Mouse (Mus musculus) intestine, embryonic 14.5 days (tissue): ENCODE data around the gene Gm20696. TPM values are rescaled to one million over a fixed set of nuclear protein-coding genes. Genes with fewer than 3 reads are reported as not detected.

Experiments
- ATAC-seq: fragments of 200-750 bp; cut with Nextera tagmentation; replicated peaks from 2 replicates; pipeline ENCODE4 v1.8.0; 2017; ENCODE audit warnings: low read depth, moderate number of reproducible peaks, moderate TSS enrichment, moderate library complexity; ENCODE audit not compliant: low FRiP score, low TSS enrichment
- DNase-seq: peaks from one replicate; pipeline ENCODE4 v3.0.0-alpha.2; 2018; ENCODE audit warnings: low spot score
- H3K27ac ChIP-seq: fragments of 300-500 bp; sonication (generic); 2 replicates; pipeline ENCODE4 v1.5.1; 2014; ENCODE audit warnings: low read depth, mild to moderate bottlenecking, control low read depth
- H3K27me3 ChIP-seq: fragments of 300-500 bp; sonication (generic); replicated peaks from 2 replicates; pipeline ENCODE4 v1.6.1; 2014; ENCODE audit warnings: low read length, control low read depth; ENCODE audit not compliant: control insufficient read depth, insufficient read depth
- H3K36me3 ChIP-seq: fragments of 300-500 bp; sonication (generic); 2 replicates; pipeline ENCODE4 v1.6.1; 2014; ENCODE audit warnings: low read length, control low read depth; ENCODE audit not compliant: control insufficient read depth, insufficient read depth
- H3K4me1 ChIP-seq: fragments of 300-500 bp; sonication (generic); replicated peaks from 2 replicates; pipeline ENCODE4 v1.6.1; 2014; ENCODE audit warnings: low read length, control low read depth, mixed read lengths; ENCODE audit not compliant: control insufficient read depth, insufficient read depth
- H3K4me2 ChIP-seq: fragments of 300-500 bp; sonication (generic); 2 replicates; pipeline ENCODE4 v1.6.1; 2014; ENCODE audit warnings: low read length
- H3K4me3 ChIP-seq: fragments of 300-500 bp; sonication (generic); 2 replicates; pipeline ENCODE4 v1.5.1; 2014; ENCODE audit warnings: low read depth, low read length, control low read depth, mixed read lengths
- H3K9ac ChIP-seq: fragments of 300-500 bp; sonication (generic); 2 replicates; pipeline ENCODE4 v1.6.1; 2014; ENCODE audit warnings: mild to moderate bottlenecking, low read length
- H3K9me3 ChIP-seq: fragments of 300-500 bp; sonication (generic); 2 replicates; pipeline ENCODE4 v1.6.1; 2016; ENCODE audit warnings: low read length, control low read depth; ENCODE audit not compliant: control insufficient read depth
- WGBS: fragments of 180-500 bp; shearing (Covaris S2); extraction: QIAGEN DNeasy Blood & Tissue Kit; methylation state at CpG from one replicate; pipeline ENCODE4 v1.1.7; 2014; 5-methylcytosine and 5-hydroxymethylcytosine counted together
- polyA plus RNA-seq: library from polyadenylated mRNA; unstranded; fragments of >200 nt; fragmentation: Nextera tagmentation; extraction: Ambion mirVana; gene quantifications from 2 replicates; pipeline ENCODE4 v1.2.1, GENCODE M21; 2014

Gene Gm20696
- polyA plus RNA-seq, result 5.1 and 6.9 TPM in 2 replicates

DNA sequence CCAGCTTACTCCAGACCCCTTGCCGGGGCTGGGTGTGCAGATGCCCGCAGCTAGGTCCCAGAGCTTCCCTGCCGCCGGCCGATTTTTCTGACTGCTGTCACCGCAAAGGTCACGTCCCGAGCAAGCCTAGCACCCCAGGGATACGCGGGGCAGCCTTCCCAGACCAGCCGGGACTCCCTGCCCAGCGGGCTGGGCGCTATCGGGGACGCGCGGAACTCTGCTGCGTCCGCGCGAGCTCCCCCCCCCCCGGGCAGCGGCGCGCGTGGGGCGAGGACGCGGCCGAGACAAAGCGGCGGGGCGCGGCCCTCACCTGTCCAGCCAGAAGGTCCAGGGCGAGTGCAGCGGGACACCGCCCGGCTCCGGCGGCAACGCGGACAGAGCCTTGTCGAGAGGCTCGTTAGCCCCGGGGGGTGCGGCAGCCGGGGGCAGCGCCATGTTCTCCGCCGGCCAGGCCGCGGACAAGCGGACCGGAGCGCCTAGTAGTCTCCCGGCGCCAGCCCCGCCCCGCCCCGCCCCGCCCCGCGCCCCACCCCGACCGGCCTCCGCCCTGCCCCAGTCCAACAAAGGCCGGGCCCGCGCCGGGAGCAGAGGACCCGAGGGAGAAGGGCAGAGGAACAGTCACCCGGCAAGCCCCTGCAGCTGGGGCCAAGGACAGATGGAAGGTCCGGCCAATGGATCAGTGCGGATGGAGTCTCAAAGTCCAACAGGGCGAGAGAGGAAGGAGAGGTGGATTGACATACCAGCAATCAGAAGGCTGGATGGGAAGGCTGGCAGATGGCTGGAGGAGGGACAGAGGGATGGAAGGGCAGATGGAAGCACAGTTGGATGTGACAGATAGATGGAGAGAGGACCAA, at the start of gene Gm20696, which contains the start of gene Eif4e3:
Gene Gm20696 (minus strand): TSS at position 480 of the 854 bp plus-strand sequence.
Gene Eif4e3 (minus strand): TSS at position 454 of the 854 bp plus-strand sequence.
- Histone ChIP-seq H3K4me1 (peaks cover 8% of the 10 kb centered on the region; the same call in 1 of the 2 replicates), H3K4me2 (peak within 1 kb of the TSS; percentile 89), H3K4me3 (peak within 1 kb of the TSS; percentile 69), H3K27me3 (no peaks in the 10 kb centered on the region), H3K36me3 (no peaks in the 10 kb centered on the region), H3K9ac (peak within 1 kb of the TSS; percentile 76), H3K9me3 (no peaks in the 10 kb centered on the region), H3K27ac (peak within 1 kb of the TSS; percentile 57; the same call in 1 of the 2 replicates)
- ATAC-seq (peak; percentile 85), DNase-seq (peak; percentile 81)
- WGBS, result 0% methylated on average over 63 of the region's 75 CpGs

DNA sequence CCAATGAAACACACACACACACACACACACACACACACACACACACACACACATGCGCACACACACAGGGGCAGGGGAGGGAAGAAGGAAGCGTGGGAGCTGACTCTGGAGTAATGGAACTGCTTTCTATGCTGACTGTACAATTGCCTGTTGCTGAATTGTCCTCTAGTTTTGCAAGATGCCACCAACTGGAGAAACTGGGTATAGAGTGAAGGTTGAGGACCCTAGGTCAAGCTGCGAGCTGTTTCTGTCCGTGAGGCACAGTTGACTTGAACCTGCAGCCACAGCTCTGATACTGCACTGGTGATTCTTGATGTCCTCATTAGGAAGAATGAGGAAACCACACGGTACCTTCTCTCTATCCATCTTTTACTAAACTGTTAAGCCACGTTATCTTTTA, 49.3 kb upstream of the Gm20696 start:
- Histone ChIP-seq H3K27me3 (no peaks in the 10 kb centered on the region), H3K9ac (no peak overlapping the region), H3K9me3 (no peaks in the 10 kb centered on the region), H3K4me1 (no peaks in the 10 kb centered on the region), H3K36me3 (no peaks in the 10 kb centered on the region), H3K4me3 (no peak overlapping the region), H3K4me2 (no peak overlapping the region), H3K27ac (no peak overlapping the region)
- ATAC-seq, result no peak
- 67% methylated on average over 6 of the region's 6 CpGs for WGBS
- no peak for DNase-seq

DNA sequence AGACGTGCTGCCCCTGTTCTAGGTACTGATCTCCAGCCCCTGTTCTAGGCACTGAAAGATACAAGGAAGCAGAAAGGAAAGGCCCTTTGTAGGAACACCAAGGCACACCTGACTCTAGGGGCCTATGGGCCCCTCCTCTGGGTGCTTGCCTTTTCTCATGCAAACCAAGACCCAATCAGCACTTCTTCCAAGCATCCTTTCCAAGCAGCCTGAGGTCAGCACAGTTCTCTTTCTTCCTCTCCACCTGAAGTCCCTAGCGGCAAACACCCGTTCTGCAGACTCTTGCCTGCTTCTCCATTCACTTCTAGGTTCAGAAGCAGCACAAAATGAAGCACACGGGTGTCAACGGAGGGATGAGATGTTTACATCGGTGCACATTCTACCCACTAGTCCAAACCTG, 48.6 kb upstream of the Gm20696 start:
- no peaks in the 10 kb centered on the region for H3K36me3 ChIP-seq
- H3K4me3 ChIP-seq, result no peak overlapping the region
- H3K4me1 ChIP-seq, result no peaks in the 10 kb centered on the region
- no peak for ATAC-seq
- no peaks in the 10 kb centered on the region for H3K27me3 ChIP-seq
- no peak overlapping the region for H3K27ac ChIP-seq
- no peak overlapping the region for H3K4me2 ChIP-seq
- no peak overlapping the region for H3K9ac ChIP-seq
- DNase-seq, result no peak
- WGBS, result 60% methylated on average over 6 of the region's 6 CpGs
- no peaks in the 10 kb centered on the region for H3K9me3 ChIP-seq

DNA sequence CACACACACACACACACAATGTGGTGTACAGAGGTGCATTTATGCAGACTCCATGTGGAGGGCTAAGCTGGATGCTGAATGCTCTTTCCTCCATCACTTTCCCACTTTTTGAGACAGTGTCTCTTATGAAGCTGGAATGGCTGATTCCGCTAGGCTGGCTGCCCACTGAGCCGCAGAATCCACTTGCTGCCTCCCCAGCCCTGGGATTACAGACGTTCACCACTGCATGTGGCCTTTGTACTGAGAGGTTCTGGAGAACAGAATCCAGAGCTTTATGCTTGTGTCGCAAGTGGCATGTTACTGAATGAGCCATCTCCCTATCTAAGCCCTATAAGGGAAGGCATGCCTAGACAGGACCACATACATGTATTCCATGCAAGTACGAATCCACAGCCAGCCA, 46.7 kb upstream of the Gm20696 start:
- H3K27me3 ChIP-seq, result no peaks in the 10 kb centered on the region
- no peak overlapping the region for H3K27ac ChIP-seq
- 84% methylated on average over 5 of the region's 5 CpGs for WGBS
- DNase-seq (no peak), ATAC-seq (no peak)
- no peak overlapping the region for H3K4me2 ChIP-seq
- H3K4me3 ChIP-seq, result no peak overlapping the region
- H3K4me1 ChIP-seq, result no peaks in the 10 kb centered on the region
- no peaks in the 10 kb centered on the region for H3K9me3 ChIP-seq
- no peaks in the 10 kb centered on the region for H3K36me3 ChIP-seq
- H3K9ac ChIP-seq, result no peak overlapping the region

DNA sequence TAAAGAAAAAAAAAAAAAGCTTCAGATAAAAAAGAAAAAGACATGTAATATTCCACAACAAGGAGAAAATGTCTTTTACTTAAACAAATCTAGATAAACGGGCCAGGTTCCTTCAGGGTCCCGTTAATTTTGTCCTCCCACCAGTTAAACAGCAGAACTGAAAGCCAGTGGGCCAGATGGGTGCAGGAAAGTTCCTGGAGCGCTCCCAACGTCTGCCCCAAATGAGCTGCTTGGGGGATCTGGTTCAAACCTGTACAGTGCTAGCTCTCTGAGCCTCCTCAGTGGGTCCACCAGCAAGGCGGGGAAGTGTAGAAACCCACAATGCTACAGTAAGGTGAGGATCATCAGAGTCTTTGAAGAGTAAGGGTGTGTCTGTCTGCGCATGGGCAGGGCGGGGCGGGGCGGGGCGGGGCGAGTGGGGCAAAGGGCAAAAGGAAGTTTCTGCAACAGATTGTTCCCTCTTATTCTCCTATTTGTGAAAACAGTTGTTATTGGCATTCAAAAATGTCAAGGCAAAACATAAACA, 45.0 kb upstream of the Gm20696 start:
- ATAC-seq (no peak), DNase-seq (no peak)
- H3K9me3 ChIP-seq, result no peaks in the 10 kb centered on the region
- no peaks in the 10 kb centered on the region for H3K36me3 ChIP-seq
- no peak overlapping the region for H3K4me2 ChIP-seq
- no peak overlapping the region for H3K27ac ChIP-seq
- no peak overlapping the region for H3K4me3 ChIP-seq
- H3K9ac ChIP-seq, result no peak overlapping the region
- H3K27me3 ChIP-seq, result no peaks in the 10 kb centered on the region
- 63% methylated on average over 11 of the region's 11 CpGs for WGBS
- H3K4me1 ChIP-seq, result no peaks in the 10 kb centered on the region

DNA sequence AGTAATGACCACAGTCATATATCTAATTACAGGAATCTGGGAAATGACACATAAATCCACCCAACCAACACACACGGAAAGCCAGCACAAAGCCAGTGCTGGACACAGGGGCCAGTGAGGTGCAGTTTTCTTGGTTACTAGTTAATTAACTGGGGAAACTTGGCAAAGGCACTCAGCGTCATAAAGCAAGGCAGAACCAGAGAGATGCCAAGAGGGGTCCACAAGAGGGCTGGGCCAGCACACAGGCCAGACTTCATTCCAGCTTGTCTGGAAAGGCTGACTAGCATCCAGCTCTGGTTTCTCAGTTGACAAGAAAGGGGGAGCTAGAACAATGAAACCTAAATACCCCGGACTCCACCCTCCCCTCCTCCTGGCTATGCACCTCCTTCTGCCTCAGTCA, 33.9 kb upstream of the Gm20696 start:
- WGBS, result 58% methylated on average over 3 of the region's 3 CpGs
- H3K36me3 ChIP-seq, result no peaks in the 10 kb centered on the region
- H3K9me3 ChIP-seq, result no peaks in the 10 kb centered on the region
- H3K27ac ChIP-seq, result no peak overlapping the region
- no peak overlapping the region for H3K4me2 ChIP-seq
- no peak overlapping the region for H3K4me3 ChIP-seq
- ATAC-seq (no peak), DNase-seq (no peak)
- no peak overlapping the region for H3K9ac ChIP-seq
- 0 out of 2 replicates have a peak, but pooled peaks cover 4% of the 10 kb centered on the region for H3K27me3 ChIP-seq
- no peaks in the 10 kb centered on the region for H3K4me1 ChIP-seq

DNA sequence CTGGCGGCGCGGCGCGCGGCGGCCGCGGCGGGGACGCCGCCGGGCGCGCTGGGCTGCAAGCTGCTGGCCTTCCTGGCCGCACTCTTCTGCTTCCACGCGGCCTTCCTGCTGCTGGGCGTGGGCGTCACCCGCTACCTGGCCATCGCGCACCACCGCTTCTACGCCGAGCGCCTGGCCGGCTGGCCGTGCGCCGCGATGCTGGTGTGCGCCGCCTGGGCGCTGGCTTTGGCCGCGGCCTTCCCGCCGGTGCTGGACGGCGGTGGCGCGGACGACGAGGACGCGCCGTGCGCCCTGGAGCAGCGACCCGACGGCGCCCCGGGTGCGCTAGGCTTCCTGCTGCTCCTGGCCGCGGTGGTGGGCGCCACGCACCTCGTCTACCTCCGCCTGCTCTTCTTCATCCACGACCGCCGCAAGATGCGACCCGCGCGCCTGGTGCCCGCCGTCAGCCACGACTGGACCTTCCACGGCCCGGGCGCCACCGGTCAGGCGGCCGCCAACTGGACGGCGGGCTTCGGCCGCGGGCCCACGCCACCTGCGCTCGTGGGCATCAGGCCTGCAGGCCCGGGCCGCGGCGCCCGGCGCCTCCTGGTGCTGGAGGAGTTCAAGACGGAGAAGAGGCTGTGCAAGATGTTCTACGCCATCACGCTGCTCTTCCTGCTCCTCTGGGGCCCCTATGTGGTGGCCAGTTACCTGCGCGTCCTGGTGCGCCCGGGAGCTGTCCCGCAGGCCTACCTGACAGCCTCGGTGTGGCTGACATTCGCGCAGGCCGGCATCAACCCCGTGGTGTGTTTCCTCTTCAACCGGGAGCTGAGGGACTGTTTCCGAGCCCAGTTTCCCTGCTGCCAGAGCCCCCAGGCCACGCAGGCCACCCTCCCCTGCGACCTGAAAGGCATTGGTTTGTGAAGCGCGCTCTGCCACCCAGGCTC, 26.6 kb upstream of the Gm20696 start:
- peak overlapping the region; percentile 81 for H3K4me2 ChIP-seq
- ATAC-seq (peak; percentile 3; the same call in 1 of the 2 replicates), DNase-seq (peak; percentile 68)
- 1% methylated on average over 105 of the region's 110 CpGs for WGBS
- H3K4me1 ChIP-seq, result peaks cover 8% of the 10 kb centered on the region; the same call in 1 of the 2 replicates
- peak overlapping the region; percentile 68 for H3K4me3 ChIP-seq
- no peak overlapping the region for H3K27ac ChIP-seq
- H3K9me3 ChIP-seq, result no peaks in the 10 kb centered on the region
- H3K36me3 ChIP-seq, result no peaks in the 10 kb centered on the region
- H3K27me3 ChIP-seq, result peaks cover 52% of the 10 kb centered on the region
- peak overlapping the region; percentile 71 for H3K9ac ChIP-seq

DNA sequence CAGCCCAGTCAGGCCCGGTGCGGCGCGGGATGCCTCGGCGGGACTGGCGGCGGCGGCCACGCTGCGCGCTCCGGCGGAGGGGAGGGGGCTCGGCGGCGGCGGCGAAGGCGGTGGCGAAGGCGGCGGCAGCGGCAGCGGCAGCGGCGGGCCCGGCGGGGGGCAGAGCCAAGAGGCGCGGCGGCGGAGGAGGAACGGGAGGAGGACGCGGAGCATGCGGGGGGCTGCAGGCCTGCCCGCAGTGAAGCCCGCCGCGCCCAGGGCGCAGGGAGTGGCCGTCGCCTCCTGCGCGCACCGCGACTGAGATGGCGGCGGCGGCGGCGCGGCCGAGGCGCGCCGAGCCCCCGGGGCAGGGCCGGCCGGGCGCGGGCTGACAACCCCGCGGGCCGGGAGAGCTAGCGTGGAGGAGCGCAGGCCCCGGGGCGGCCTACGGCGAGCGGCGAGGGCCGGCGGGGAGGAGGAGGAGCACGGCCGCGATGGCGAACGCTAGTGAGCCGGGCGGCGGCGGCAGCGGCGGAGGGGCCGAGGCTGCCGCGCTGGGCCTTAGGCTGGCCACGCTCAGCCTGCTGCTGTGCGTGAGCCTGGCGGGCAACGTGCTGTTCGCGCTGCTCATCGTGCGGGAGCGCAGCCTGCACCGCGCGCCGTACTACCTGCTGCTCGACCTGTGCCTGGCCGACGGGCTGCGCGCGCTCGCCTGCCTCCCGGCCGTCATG, 25.8 kb upstream of the Gm20696 start, which contains the start of gene Gpr27:
Gene Gpr27 (plus strand): TSS at position 474 of the 710 bp plus-strand sequence.
- WGBS, result 1% methylated on average over 75 of the region's 112 CpGs
- H3K4me3 ChIP-seq, result peak within 1 kb of the TSS; percentile 68
- H3K27ac ChIP-seq, result no peak within 1 kb of the TSS
- peaks cover 52% of the 10 kb centered on the region for H3K27me3 ChIP-seq
- DNase-seq, result peak; percentile 79
- peaks cover 8% of the 10 kb centered on the region; the same call in 1 of the 2 replicates for H3K4me1 ChIP-seq
- H3K4me2 ChIP-seq, result peak within 1 kb of the TSS; percentile 81
- ATAC-seq, result peak; percentile 76
- peak within 1 kb of the TSS; percentile 71 for H3K9ac ChIP-seq
- no peaks in the 10 kb centered on the region for H3K9me3 ChIP-seq
- no peaks in the 10 kb centered on the region for H3K36me3 ChIP-seq
